In the genomic region with DNA sequence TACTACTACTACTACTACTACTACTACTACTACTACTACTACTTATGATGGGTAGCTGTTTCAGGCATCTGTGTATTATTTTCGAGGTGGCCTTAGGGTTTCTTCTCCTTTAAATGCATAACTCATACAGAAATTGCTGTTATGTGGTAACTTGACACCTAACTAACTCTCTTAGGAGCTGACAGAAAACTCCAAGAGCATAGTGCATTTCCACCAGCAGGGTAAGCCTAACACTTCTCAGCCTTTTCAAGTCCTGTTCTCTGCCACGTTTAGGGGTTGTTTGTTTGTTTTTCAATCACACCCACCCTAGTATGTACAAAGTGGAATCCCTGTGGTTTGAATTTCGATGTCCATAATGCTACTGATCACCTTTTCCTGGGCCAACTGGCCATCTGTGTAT, we compare ENCODE assay signal across 25 mouse cellular contexts.
A peak's percentile ranks its signal among the peaks of the same experiment; 100 is the strongest.
DNase-seq lines count a peak whose midpoint lies in the region; ATAC-seq and TF ChIP-seq lines count a peak whose summit lies in the region.
"Had no signal": no experiment of that assay in that cellular context is flagged by ENCODE, and none has a peak within 500 bp of the region (broad histone marks: within the 10 kb centered on the region; RNA-seq: fewer than 3 reads in every experiment).

No protein-coding gene starts in this region.

- H3K27me3 ChIP-seq in heart, postnatal 0 days (ENCODE audit: control insufficient read depth, insufficient read depth, low read length): no peaks in the 10 kb centered on the region
- no peaks in the 10 kb centered on the region for H3K27me3 ChIP-seq in lung, postnatal 0 days (replicated peaks; ENCODE audit: insufficient read depth, low read length)
- H3K27me3 ChIP-seq: forebrain, embryonic 13.5 days; hindbrain, embryonic 15.5 days; Patski had no signal

- no peak for TF ChIP-seq EP300 in heart, postnatal 0 days (IDR thresholded peaks at IDR 0.05; ENCODE audit: low read depth)
- TF ChIP-seq EP300 in lung, postnatal 0 days (IDR thresholded peaks at IDR 0.05): no peak

- peaks cover 16% of the 10 kb centered on the region for H3K4me1 ChIP-seq in heart, postnatal 0 days (ENCODE audit: control insufficient read depth, insufficient read depth)
- peaks cover 7% of the 10 kb centered on the region; the same call in 1 of the 2 replicates for H3K4me1 ChIP-seq in lung, postnatal 0 days (ENCODE audit: insufficient read depth, low read depth, low read length)
- H3K4me1 ChIP-seq: hindbrain, embryonic 15.5 days had no signal

- no peaks in the 10 kb centered on the region for H3K9me3 ChIP-seq in heart, postnatal 0 days (replicated peaks; ENCODE audit: control insufficient read depth, low read length)
- H3K9me3 ChIP-seq in lung, postnatal 0 days (ENCODE audit: low read length): no peaks in the 10 kb centered on the region
- H3K9me3 ChIP-seq: forebrain, embryonic 13.5 days; hindbrain, embryonic 15.5 days had no signal

- no peaks in the 10 kb centered on the region for H3K36me3 ChIP-seq in heart, postnatal 0 days (replicated peaks; ENCODE audit: control insufficient read depth, insufficient read depth, low read length)
- no peaks in the 10 kb centered on the region for H3K36me3 ChIP-seq in lung, postnatal 0 days (ENCODE audit: insufficient read depth, low read length)
- H3K36me3 ChIP-seq: hindbrain, embryonic 15.5 days had no signal

- no peak overlapping the region for H3K4me3 ChIP-seq in heart, postnatal 0 days (ENCODE audit: low read depth, low read length)
- no peak overlapping the region for H3K4me3 ChIP-seq in lung, postnatal 0 days (ENCODE audit: low read depth, low read length)
- H3K4me3 ChIP-seq: forebrain, embryonic 13.5 days; heart, adult 2 months; hindbrain, embryonic 15.5 days had no signal

- H3K27ac ChIP-seq in heart, postnatal 0 days (ENCODE audit: low read depth): no peak overlapping the region; the same call in 1 of the 2 replicates
- H3K27ac ChIP-seq in lung, postnatal 0 days (ENCODE audit: low read length): no peak overlapping the region
- H3K27ac ChIP-seq: forebrain, embryonic 13.5 days; heart, adult 2 months had no signal

- 60% methylated on average over 3 of the region's 3 CpGs for WGBS in heart, postnatal 0 days
- WGBS in lung, postnatal 0 days: 59% methylated on average over 3 of the region's 3 CpGs

- DNase-seq in heart, postnatal 0 days (ENCODE audit: low spot score): no peak
- DNase-seq in heart, adult 11 months: no peak
- no peak for DNase-seq in lung, postnatal 0 days (ENCODE audit: low spot score)
- DNase-seq in lung, adult 18-20 months: no peak
- peak; percentile 25 for DNase-seq in 416B (ENCODE audit: low read depth)
- DNase-seq in forelimb bud, embryonic 11.5 days (ENCODE audit: low read depth, low spot score): peak; percentile 25
- DNase-seq in layer of hippocampus, adult 9-10 months (ENCODE audit: low spot score): no peak
- no peak for DNase-seq in layer of hippocampus, adult 8-10 months (ENCODE audit: low spot score in 2 of 2)
- DNase-seq: adrenal gland, postnatal 14 days; B cell, adult 2 months; cerebellum, adult 18-20 months; cerebellum, adult 9-11 months; cerebellum, postnatal 36 days; forebrain, postnatal 0 days; heart, adult 2 months; heart, postnatal 10 days; heart, postnatal 4 days had no signal

- H3K9ac ChIP-seq in heart, postnatal 0 days (replicated peaks; ENCODE audit: low read depth, low read length): no peak overlapping the region
- no peak overlapping the region for H3K9ac ChIP-seq in lung, postnatal 0 days (replicated peaks; ENCODE audit: low read depth)
- H3K9ac ChIP-seq: forebrain, embryonic 13.5 days; forebrain, postnatal 0 days; hindbrain, embryonic 15.5 days had no signal

- no peak overlapping the region for H3K4me2 ChIP-seq in heart, postnatal 0 days (ENCODE audit: low read depth, low read length)
- H3K4me2 ChIP-seq in lung, postnatal 0 days (replicated peaks; ENCODE audit: low read depth, low read length): no peak overlapping the region
- H3K4me2 ChIP-seq: forebrain, embryonic 13.5 days; heart, embryonic 11.5 days; hindbrain, embryonic 15.5 days had no signal

- TF ChIP-seq CTCF in heart, postnatal 0 days (IDR thresholded peaks at IDR 0.05; ENCODE audit: low read depth): peak; percentile 32
- TF ChIP-seq CTCF in lung, postnatal 0 days (IDR thresholded peaks at IDR 0.05): peak; percentile 29

- no peak for ATAC-seq in heart, postnatal 0 days (ENCODE audit: insufficient read depth, low read depth)
- ATAC-seq in lung, postnatal 0 days: no peak
- ATAC-seq: activated CD4-positive, CD25-positive, alpha-beta regulatory T cell, adult 4 months; CD4-positive, CD25-positive, alpha-beta regulatory T cell, adult 4 months; forebrain, embryonic 13.5 days; forebrain, postnatal 0 days; inflammation-experienced regulatory T-cells, adult 6 months; intestine, postnatal 0 days; Patski had no signal

Comparison
In these comparisons a context has a peak if more than half of its experiments do, and no peak if none do; other contexts are left out.
1. DNase-seq: peak in 416B (single experiment) and forelimb bud, embryonic 11.5 days (single experiment); none in heart, postnatal 0 days (single experiment), heart, adult 11 months (single experiment), lung, postnatal 0 days (single experiment), lung, adult 18-20 months (0 of 2), layer of hippocampus, adult 9-10 months (single experiment) and layer of hippocampus, adult 8-10 months (0 of 2).